Mouse (Mus musculus) erythroblast, embryonic 14.5 days (primary cell): ENCODE measurements around the gene Tmem233. TPM values are rescaled to one million over a fixed set of nuclear protein-coding genes. Genes with fewer than 3 reads are reported as not detected.

ENCODE experiments used
- H3K27me3 ChIP-seq: 2 replicates; pipeline ENCODE4 v1.6.1; 2012; ENCODE audit warnings: inconsistent platforms; ENCODE audit not compliant: control insufficient read depth
- H3K36me3 ChIP-seq: 2 replicates; pipeline ENCODE4 v1.6.1; 2012; ENCODE audit warnings: mild to moderate bottlenecking, inconsistent platforms; ENCODE audit not compliant: control insufficient read depth
- H3K4me1 ChIP-seq: 2 replicates; pipeline ENCODE4 v1.6.1; 2012; ENCODE audit warnings: inconsistent platforms; ENCODE audit not compliant: control insufficient read depth
- H3K4me3 ChIP-seq: replicated peaks from 2 replicates; pipeline ENCODE3; 2012; ENCODE audit warnings: moderate library complexity, mild to moderate bottlenecking, inconsistent platforms
- H3K9me3 ChIP-seq: 2 replicates; pipeline ENCODE4 v1.6.1; 2012; ENCODE audit warnings: low read length, inconsistent platforms, mixed read lengths; ENCODE audit not compliant: control insufficient read depth
- GATA1 ChIP-seq: IDR thresholded peaks from 2 replicates; pipeline ENCODE4 v1.6.1; 2012; ENCODE audit warnings: low read length, inconsistent platforms, mixed read lengths
- TAL1 ChIP-seq: IDR thresholded peaks from 3 replicates; pipeline ENCODE4 v1.6.1; 2012; ENCODE audit warnings: low read length, inconsistent platforms, mixed read lengths
- polyA plus RNA-seq: library from polyadenylated mRNA; stranded (reverse); fragments of >175 nt; gene quantifications from 2 replicates; pipeline ENCODE4 v1.2.3, GENCODE M21; 2012

The Tmem233 gene
- polyA plus RNA-seq, 1 experiment, result not detected

DNA sequence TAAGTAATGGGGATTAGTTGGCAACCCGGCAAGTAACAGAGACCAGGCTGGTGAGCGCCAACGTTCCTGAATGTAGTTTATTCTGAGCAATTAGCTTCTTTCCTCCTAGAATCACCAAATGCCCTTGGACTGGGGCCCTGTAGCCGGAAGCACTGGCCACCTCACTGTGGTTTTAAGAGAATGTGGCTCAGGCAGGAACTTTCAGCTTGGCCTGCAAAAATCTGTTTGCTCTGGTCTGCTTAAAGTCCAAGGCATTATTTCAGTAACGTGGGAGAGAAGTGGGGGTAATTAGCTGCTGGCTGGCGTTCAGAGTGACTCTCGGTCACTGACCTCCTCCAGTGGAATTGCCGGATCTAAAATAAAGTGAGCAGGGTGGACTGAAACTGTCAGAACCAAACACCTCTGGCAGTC lies 59.8 kb downstream of the Tmem233 start:
- Histone ChIP-seq H3K4me1 (peaks cover 84% of the 10 kb centered on the region), H3K36me3 (peaks cover 54% of the 10 kb centered on the region), H3K27me3 (no peaks in the 10 kb centered on the region), H3K9me3 (no peaks in the 10 kb centered on the region), H3K4me3 (peak overlapping the region; percentile 68)
- TF ChIP-seq GATA1 (no peak), TAL1 (no peak)

- no peaks in the 10 kb centered on the region for H3K27me3 ChIP-seq
- no peaks in the 10 kb centered on the region for H3K9me3 ChIP-seq
- H3K36me3 ChIP-seq, result peaks cover 58% of the 10 kb centered on the region
- H3K4me1 ChIP-seq, result peaks cover 84% of the 10 kb centered on the region
- TF ChIP-seq GATA1 (no peak), TAL1 (no peak)
- H3K4me3 ChIP-seq, result peak overlapping the region; percentile 68
These were observed 60.3 kb downstream of the Tmem233 start for GRCm38 (mm10) chr5:116022658-116023200.

DNA sequence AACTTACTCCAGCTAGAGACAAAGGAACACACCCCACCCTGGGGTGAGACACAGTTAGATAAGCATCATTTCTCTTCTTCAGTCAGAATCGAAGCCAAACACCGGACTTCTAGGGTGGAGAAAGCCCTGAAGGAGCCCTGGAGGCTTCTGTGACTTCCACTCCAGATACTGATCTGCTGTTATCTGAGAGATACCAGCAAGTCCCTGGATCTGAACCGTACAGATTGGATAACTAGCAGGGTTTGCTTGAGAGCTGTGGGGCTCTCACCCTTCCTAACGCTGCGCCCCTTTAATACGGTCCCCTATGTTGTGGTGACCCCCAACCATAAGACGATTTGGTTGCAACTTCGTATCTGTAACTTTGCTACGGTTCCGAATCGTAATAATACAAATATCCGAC lies 60.9 kb downstream of the Tmem233 start:
- peaks cover 64% of the 10 kb centered on the region for H3K36me3 ChIP-seq
- peak overlapping the region; percentile 68 for H3K4me3 ChIP-seq
- peaks cover 82% of the 10 kb centered on the region for H3K4me1 ChIP-seq
- TF ChIP-seq TAL1 (peak; percentile 40; the same call in 1 of the 3 replicates), GATA1 (peak; percentile 56; the same call in 1 of the 2 replicates)
- H3K27me3 ChIP-seq, result no peaks in the 10 kb centered on the region
- no peaks in the 10 kb centered on the region for H3K9me3 ChIP-seq

DNA sequence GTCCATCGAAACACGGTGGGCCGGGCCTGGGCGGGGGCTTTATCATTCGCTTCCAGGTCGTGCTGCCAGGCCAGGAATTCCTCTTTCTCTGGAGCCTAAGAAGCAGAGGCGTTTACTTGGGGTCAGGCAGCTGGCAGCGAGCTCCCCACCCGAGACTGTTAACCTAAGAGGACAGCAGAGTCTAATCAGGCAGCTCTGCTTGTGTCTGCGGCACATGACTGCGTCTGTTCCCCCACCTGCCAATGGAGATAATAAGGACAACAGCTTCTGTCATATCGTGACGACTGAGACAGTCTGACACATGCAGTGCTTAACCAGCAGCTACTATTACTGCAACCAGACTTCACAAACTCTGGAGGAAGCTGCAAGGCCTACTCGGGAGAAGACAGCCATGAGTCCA lies 61.5 kb downstream of the Tmem233 start:
- TF ChIP-seq GATA1 (peak; percentile 81), TAL1 (peak; percentile 89)
- Histone ChIP-seq H3K4me1 (peaks cover 79% of the 10 kb centered on the region), H3K36me3 (peaks cover 70% of the 10 kb centered on the region), H3K27me3 (no peaks in the 10 kb centered on the region), H3K9me3 (no peaks in the 10 kb centered on the region), H3K4me3 (peak overlapping the region; percentile 68)

DNA sequence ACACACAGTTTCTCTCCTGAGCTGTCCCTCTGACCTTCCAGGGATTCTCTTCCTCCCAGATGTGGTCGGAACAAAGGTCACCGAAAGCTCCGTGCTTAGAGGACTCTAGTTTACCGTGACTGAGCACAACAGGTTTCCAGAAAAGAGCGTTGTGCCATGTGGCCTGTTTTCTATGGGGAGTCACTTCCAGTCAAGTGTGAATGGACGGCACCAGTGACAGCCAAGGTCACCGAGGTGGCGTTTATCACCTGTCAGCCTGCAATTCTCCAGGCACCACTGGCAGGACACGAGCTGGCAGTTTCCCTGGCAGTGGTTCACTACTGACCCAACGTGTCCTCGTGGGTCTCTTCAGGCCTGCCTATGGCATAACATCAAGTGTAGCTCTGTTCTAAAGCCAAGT lies 63.7 kb downstream of the Tmem233 start:
- TF ChIP-seq GATA1 (no peak), TAL1 (no peak)
- Histone ChIP-seq H3K4me1 (peaks cover 68% of the 10 kb centered on the region), H3K4me3 (peak overlapping the region; percentile 10), H3K9me3 (no peaks in the 10 kb centered on the region), H3K36me3 (peaks cover 91% of the 10 kb centered on the region), H3K27me3 (no peaks in the 10 kb centered on the region)

GRCm38 (mm10) chr5:116018784-116019183 lies 64.3 kb downstream of the Tmem233 start:
- H3K9me3 ChIP-seq, result no peaks in the 10 kb centered on the region
- TF ChIP-seq TAL1 (no peak), GATA1 (no peak)
- peaks cover 73% of the 10 kb centered on the region for H3K4me1 ChIP-seq
- H3K4me3 ChIP-seq, result no peak overlapping the region
- H3K27me3 ChIP-seq, result no peaks in the 10 kb centered on the region
- H3K36me3 ChIP-seq, result peaks cover 97% of the 10 kb centered on the region

DNA sequence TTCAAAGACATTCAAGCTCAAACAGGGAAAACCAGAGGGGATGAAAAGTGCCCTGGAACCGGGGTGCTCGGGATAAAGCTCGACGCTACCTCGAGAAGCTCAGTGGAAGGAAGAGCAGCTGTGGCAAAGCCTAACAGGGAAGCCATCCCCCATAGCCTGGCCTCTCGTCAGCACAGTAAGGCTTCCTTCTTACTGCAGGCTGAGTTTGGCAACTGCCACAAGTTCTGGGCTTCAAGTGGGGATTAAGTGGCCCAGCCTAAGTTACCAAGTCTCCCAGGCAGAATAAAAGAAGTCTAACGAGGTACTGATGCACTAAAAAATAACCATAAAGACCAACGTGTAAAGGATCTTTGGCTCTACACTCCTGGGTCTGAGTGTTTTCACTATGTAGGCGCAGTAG lies 64.8 kb downstream of the Tmem233 start:
- Histone ChIP-seq H3K4me1 (peaks cover 75% of the 10 kb centered on the region), H3K9me3 (no peaks in the 10 kb centered on the region), H3K36me3 (peaks cover 100% of the 10 kb centered on the region), H3K4me3 (no peak overlapping the region), H3K27me3 (no peaks in the 10 kb centered on the region)
- TF ChIP-seq TAL1 (no peak), GATA1 (no peak)

GRCm38 (mm10) chr5:116017391-116017790 lies 65.7 kb downstream of the Tmem233 start:
- no peaks in the 10 kb centered on the region for H3K27me3 ChIP-seq
- H3K4me3 ChIP-seq, result no peak overlapping the region
- H3K36me3 ChIP-seq, result peaks cover 100% of the 10 kb centered on the region
- H3K9me3 ChIP-seq, result no peaks in the 10 kb centered on the region
- H3K4me1 ChIP-seq, result peaks cover 70% of the 10 kb centered on the region
- no peak for TF ChIP-seq TAL1
- TF ChIP-seq GATA1, result no peak

DNA sequence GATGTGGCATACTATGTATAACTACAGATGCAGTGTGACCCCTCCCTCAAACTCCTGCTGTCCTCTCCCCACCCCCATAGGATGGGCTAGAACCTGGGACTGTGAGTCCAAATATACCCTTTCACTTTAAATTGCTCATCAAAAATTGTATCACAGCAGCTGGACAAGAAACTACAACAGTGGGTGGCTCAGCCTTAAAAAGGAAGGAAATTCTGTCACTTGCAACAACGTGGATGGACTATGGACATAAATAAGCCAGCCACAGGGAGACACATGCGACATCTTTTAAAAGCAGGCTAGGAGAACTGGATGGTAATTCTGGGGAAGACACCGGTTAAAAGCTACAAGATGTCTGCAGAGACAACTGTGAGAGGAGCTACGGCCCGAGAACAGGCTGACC lies 66.5 kb downstream of the Tmem233 start:
- peaks cover 99% of the 10 kb centered on the region for H3K36me3 ChIP-seq
- TF ChIP-seq GATA1 (no peak), TAL1 (no peak)
- no peaks in the 10 kb centered on the region for H3K9me3 ChIP-seq
- H3K27me3 ChIP-seq, result no peaks in the 10 kb centered on the region
- no peak overlapping the region for H3K4me3 ChIP-seq
- peaks cover 61% of the 10 kb centered on the region for H3K4me1 ChIP-seq

DNA sequence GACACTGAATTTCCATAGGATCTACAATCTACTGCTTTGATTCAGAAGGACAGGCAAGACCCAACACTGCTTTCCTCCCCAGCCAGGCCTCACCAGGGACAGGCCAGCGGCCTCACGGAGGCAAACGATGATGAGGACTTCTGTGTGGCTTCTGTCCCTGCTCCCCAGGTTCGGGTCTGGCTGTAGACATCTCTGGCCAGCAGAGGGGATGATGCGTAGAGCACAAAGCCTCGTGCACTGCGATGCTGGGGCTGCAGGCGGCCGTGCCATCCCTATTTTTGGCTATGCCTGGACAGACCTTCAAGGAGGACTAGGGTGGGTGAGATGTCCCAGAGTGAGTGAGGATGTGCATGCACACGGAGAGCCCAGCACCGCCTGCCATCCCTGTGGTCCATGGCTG lies 68.8 kb downstream of the Tmem233 start:
- H3K9me3 ChIP-seq, result no peaks in the 10 kb centered on the region
- H3K27me3 ChIP-seq, result no peaks in the 10 kb centered on the region
- no peak for TF ChIP-seq TAL1
- TF ChIP-seq GATA1, result no peak
- peaks cover 45% of the 10 kb centered on the region for H3K4me1 ChIP-seq
- H3K4me3 ChIP-seq, result no peak overlapping the region
- peaks cover 93% of the 10 kb centered on the region for H3K36me3 ChIP-seq
